Mouse (Mus musculus): Measurements from ENCODE around the gene Macrod1. TPM values are rescaled to one million over a fixed set of nuclear protein-coding genes. Genes with fewer than 3 reads are reported as not detected.

The Macrod1 gene
- polyA plus RNA-seq, 1 experiment from 2014 or later, result 12.2 TPM

GRCm38 (mm10) chr19:7058541-7058940 is 1.9 kb downstream of the Macrod1 start:
- Histone ChIP-seq H3K4me1 (peaks cover 23% of the 10 kb centered on the region), H3K27me3 (peaks cover 7% of the 10 kb centered on the region; the same call in 1 of the 2 replicates), H3K9me3 (no peaks in the 10 kb centered on the region), H3K4me3 (0 out of 2 replicates have a peak overlapping the region, but pooled peaks have one; percentile 67), H3K4me2 (replicated peaks) (peak overlapping the region; percentile 100), H3K36me3 (no peaks in the 10 kb centered on the region), H3K27ac (no peak overlapping the region), H3K9ac (no peak overlapping the region)
- WGBS, result 56% methylated on average over 6 of the region's 6 CpGs
- no peak for ATAC-seq (ENCODE audit: insufficient number of reproducible peaks, insufficient read depth, low FRiP score, low TSS enrichment)

DNA sequence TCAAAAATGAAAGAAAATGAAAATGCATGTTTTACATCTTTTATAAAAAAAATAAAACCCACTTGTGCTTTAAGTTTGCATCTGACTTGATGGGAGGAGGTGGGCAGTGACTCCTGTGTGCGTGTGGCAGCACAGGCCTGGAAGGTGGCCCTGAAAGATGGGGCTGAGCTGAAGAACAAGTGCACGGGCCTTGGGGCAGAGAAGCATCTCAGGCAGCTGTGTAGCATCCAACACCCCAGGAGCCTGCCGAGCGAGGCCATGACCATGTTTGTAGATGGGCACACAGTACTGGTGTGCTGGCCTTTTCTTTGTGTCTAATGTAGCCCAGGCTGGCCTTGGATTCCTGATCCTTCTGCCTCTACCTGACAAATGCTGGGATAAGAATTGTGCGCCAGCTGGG is 5.5 kb downstream of the Macrod1 start:
- 79% methylated on average over 5 of the region's 5 CpGs for WGBS
- ATAC-seq (ENCODE audit: insufficient number of reproducible peaks, insufficient read depth, low FRiP score, low TSS enrichment), result no peak
- no peaks in the 10 kb centered on the region for H3K36me3 ChIP-seq

GRCm38 (mm10) chr19:7062916-7063315 is 6.3 kb downstream of the Macrod1 start:
- ATAC-seq (ENCODE audit: insufficient number of reproducible peaks, insufficient read depth, low FRiP score, low TSS enrichment), result no peak
- 87% methylated on average over 8 of the region's 8 CpGs for WGBS
- 0 out of 2 replicates have a peak, but pooled peaks cover 10% of the 10 kb centered on the region for H3K27me3 ChIP-seq

More for the DNA sequence above, 5.5 kb downstream of the Macrod1 start:
- no peaks in the 10 kb centered on the region for H3K9me3 ChIP-seq
- no peak overlapping the region for H3K27ac ChIP-seq
- peaks cover 25% of the 10 kb centered on the region for H3K4me1 ChIP-seq
- peaks cover 6% of the 10 kb centered on the region; the same call in 1 of the 2 replicates for H3K27me3 ChIP-seq
- no peak overlapping the region for H3K4me2 ChIP-seq (replicated peaks)
- H3K9ac ChIP-seq, result no peak overlapping the region
- no peak overlapping the region for H3K4me3 ChIP-seq

DNA sequence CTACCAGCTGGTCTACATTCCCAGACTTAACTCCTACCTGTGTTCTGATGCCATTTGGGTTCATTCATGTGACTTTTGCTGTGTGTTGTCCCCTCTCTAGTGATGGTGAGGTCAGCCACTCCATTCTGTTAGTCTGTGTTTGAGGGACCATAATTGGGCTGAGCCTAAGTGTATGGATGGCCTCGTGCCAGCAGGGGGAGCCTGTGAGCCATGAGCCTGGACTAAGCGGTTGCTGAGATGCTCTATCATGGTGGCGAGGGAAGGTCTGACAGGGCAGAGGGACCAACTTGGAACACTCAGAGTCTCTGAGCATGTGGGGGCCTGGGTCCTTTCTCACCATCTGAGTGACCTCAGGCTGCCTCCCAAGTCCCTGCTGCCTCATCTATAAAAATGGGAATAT is 8.0 kb downstream of the Macrod1 start:
- 5% methylated on average over 3 of the region's 3 CpGs for WGBS

More at GRCm38 (mm10) chr19:7062916-7063315, 6.3 kb downstream of the Macrod1 start:
- Histone ChIP-seq H3K4me2 (replicated peaks) (no peak overlapping the region), H3K36me3 (no peaks in the 10 kb centered on the region), H3K4me3 (no peak overlapping the region), H3K4me1 (peaks cover 24% of the 10 kb centered on the region), H3K9ac (no peak overlapping the region), H3K27ac (no peak overlapping the region), H3K9me3 (no peaks in the 10 kb centered on the region)

DNA sequence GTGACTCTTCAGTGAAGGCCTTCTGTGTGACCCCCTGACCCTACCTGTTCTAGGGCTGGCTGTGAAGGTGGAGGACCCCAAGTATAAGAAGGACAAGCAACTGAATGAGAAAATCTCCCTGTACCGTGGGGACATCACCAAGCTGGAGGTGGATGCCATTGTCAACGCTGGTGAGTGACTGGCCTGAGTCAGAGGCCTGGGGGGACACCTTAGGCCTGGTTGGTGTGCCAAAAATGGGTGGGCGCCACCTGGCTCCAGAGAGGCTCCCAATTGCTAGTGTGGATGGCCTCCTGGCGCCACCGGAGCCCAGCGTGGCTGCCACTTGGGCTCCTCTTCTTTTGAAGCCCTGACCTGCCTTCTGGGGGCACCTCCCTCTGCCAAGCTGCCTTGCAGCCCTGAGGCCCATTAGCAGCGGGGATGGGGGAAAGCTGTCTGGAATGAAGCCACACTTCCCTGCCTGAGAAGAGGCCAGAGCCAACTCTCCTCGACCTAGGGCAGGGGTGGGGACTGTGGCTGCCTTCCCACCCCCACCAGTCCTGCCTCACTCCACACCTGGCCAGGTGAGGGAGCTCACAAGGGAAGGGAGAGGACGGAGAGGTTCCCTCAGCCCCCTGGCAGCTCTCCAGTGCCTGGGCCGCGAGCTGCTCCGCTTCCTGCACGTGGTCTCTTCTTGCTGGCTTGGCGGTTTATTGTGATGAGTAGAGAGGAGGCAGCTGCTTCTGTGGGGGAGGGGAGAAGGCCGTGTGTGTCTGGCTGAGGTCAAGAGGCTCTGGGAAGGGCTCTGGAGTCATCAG is 9.6 kb downstream of the Macrod1 start:
- WGBS, result 36% methylated on average over 15 of the region's 15 CpGs
- peak overlapping the region; percentile 37; the same call in 1 of the 2 replicates for H3K27ac ChIP-seq
- 0 out of 2 replicates have a peak overlapping the region, but pooled peaks have one; percentile 5 for H3K4me2 ChIP-seq (replicated peaks)
- H3K9me3 ChIP-seq, result no peaks in the 10 kb centered on the region
- H3K4me1 ChIP-seq, result peaks cover 45% of the 10 kb centered on the region
- H3K4me3 ChIP-seq, result no peak overlapping the region
- no peak for ATAC-seq (ENCODE audit: insufficient number of reproducible peaks, insufficient read depth, low FRiP score, low TSS enrichment)
- 0 out of 2 replicates have a peak, but pooled peaks cover 10% of the 10 kb centered on the region for H3K27me3 ChIP-seq
- no peaks in the 10 kb centered on the region for H3K36me3 ChIP-seq
- peak overlapping the region; percentile 36; the same call in 1 of the 2 replicates for H3K9ac ChIP-seq

More for the DNA sequence above, 8.0 kb downstream of the Macrod1 start:
- H3K27me3 ChIP-seq, result 0 out of 2 replicates have a peak, but pooled peaks cover 10% of the 10 kb centered on the region
- no peak overlapping the region for H3K27ac ChIP-seq
- no peak overlapping the region for H3K4me3 ChIP-seq
- no peaks in the 10 kb centered on the region for H3K9me3 ChIP-seq
- H3K9ac ChIP-seq, result no peak overlapping the region
- H3K4me1 ChIP-seq, result peaks cover 31% of the 10 kb centered on the region
- ATAC-seq (ENCODE audit: insufficient number of reproducible peaks, insufficient read depth, low FRiP score, low TSS enrichment), result no peak
- no peaks in the 10 kb centered on the region for H3K36me3 ChIP-seq
- H3K4me2 ChIP-seq (replicated peaks), result no peak overlapping the region

DNA sequence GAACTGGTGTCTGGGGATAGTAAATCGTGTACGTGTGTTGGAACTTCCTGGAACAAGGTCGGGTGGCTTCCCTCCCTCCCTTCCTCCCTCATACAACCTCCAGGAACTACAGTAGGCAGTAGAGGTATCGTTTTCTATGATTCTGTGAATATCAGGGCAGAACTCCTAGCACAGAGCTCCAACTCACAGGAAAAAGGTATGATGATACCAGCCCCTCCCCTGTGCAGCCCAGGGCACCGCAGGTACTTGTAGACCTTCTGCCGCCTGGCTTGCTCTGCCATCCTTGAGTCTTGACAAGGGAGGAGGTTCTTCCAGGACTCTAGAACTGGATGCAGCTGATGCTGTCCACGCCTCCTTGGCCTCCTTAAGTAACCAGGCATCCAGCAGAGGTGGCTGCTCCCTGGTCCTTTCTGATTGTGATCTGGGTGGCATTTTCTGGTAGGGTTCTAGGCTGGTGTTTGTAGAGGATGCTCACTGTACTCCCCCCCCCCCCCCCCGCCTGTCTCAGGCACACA is 10.3 kb downstream of the Macrod1 start:
- 0 out of 2 replicates have a peak, but pooled peaks cover 10% of the 10 kb centered on the region for H3K27me3 ChIP-seq
- H3K27ac ChIP-seq, result peak overlapping the region; percentile 37; the same call in 1 of the 2 replicates
- H3K4me2 ChIP-seq (replicated peaks), result 0 out of 2 replicates have a peak overlapping the region, but pooled peaks have one; percentile 5
- 0 out of 2 replicates have a peak overlapping the region, but pooled peaks have one; percentile 36 for H3K9ac ChIP-seq
- H3K4me1 ChIP-seq, result peaks cover 45% of the 10 kb centered on the region
- WGBS, result 33% methylated on average over 8 of the region's 8 CpGs
- H3K4me3 ChIP-seq, result no peak overlapping the region
- H3K9me3 ChIP-seq, result no peaks in the 10 kb centered on the region
- ATAC-seq (ENCODE audit: insufficient number of reproducible peaks, insufficient read depth, low FRiP score, low TSS enrichment), result no peak
- H3K36me3 ChIP-seq, result no peaks in the 10 kb centered on the region

DNA sequence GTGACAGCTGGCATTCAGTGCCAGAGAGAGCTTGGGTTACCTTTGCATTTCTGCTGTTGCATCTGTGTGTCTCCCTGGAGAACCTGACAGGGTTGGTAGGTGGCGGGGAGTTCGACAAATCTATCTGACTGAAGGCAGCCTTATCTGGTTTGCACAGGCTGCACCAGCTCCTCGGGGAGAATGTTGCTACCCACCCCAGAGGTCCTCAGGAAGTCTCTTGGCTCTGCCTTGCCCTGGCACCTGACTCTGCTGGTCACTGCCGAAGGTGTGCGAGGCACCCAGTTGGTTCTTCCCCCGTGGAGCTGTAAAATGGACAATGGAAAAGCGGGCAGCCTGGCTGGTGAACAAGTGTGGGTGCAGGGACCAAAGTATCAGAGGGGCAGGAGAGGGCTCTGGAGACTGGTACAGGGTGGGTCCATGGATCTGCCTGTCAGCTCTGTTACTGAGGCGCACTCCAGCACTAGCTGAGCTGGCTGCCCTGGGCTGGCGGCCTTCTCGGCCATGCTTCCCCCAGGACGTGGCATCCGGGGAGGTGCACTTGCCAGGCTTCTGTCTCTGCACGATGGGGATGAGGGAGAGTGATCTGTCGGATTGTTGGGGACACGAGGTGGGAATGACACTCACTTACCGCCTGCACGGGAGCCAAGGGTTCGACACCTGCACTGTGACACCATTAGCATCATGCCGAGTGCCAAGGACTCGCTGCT is 10.9 kb downstream of the Macrod1 start:
- Histone ChIP-seq H3K4me3 (no peak overlapping the region), H3K9ac (0 out of 2 replicates have a peak overlapping the region, but pooled peaks have one; percentile 15)

DNA sequence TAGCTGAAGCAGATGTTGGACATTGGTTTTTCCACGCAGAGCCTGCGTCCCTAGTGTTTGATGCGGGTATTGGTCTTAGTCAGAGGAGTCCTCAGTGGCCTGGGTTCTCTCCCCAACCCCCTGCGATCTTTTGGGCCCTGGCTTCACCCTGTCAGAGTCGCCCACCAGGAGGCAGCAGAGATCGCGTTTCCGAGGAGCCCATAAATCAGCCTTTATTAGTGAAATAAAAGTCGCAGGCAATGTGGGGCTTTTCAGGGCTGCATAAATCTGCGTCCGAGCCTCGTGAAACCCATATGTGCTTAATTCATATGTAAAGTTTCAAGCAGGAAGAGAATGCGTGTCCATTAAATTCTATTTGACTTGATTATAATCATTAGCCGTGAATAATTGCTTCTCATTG is 11.5 kb downstream of the Macrod1 start:
- Histone ChIP-seq H3K27me3 (0 out of 2 replicates have a peak, but pooled peaks cover 13% of the 10 kb centered on the region), H3K9me3 (no peaks in the 10 kb centered on the region), H3K9ac (no peak overlapping the region), H3K36me3 (no peaks in the 10 kb centered on the region), H3K4me2 (replicated peaks) (peak overlapping the region; percentile 3; the same call in 1 of the 2 replicates), H3K27ac (peak overlapping the region; percentile 19; the same call in 1 of the 2 replicates), H3K4me1 (peaks cover 45% of the 10 kb centered on the region), H3K4me3 (no peak overlapping the region)
- no peak for ATAC-seq (ENCODE audit: insufficient number of reproducible peaks, insufficient read depth, low FRiP score, low TSS enrichment)
- WGBS, result 5% methylated on average over 14 of the region's 14 CpGs

More for the DNA sequence above, 10.9 kb downstream of the Macrod1 start:
- H3K4me2 ChIP-seq (replicated peaks), result no peak overlapping the region
- no peak overlapping the region for H3K27ac ChIP-seq
- ATAC-seq (ENCODE audit: insufficient number of reproducible peaks, insufficient read depth, low FRiP score, low TSS enrichment), result no peak
- H3K4me1 ChIP-seq, result peaks cover 45% of the 10 kb centered on the region
- WGBS, result 52% methylated on average over 20 of the region's 20 CpGs
- no peaks in the 10 kb centered on the region for H3K9me3 ChIP-seq
- no peaks in the 10 kb centered on the region for H3K36me3 ChIP-seq
- 0 out of 2 replicates have a peak, but pooled peaks cover 13% of the 10 kb centered on the region for H3K27me3 ChIP-seq

- Histone ChIP-seq H3K4me1 (peaks cover 45% of the 10 kb centered on the region), H3K27ac (peak overlapping the region; percentile 47; the same call in 1 of the 2 replicates), H3K4me3 (no peak overlapping the region), H3K9me3 (no peaks in the 10 kb centered on the region), H3K9ac (peak overlapping the region; percentile 31; the same call in 1 of the 2 replicates), H3K36me3 (no peaks in the 10 kb centered on the region), H3K27me3 (0 out of 2 replicates have a peak, but pooled peaks cover 13% of the 10 kb centered on the region), H3K4me2 (replicated peaks) (peak overlapping the region; percentile 3; the same call in 1 of the 2 replicates)
- 49% methylated on average over 11 of the region's 11 CpGs for WGBS
- no peak for ATAC-seq (ENCODE audit: insufficient number of reproducible peaks, insufficient read depth, low FRiP score, low TSS enrichment)
Observed at GRCm38 (mm10) chr19:7068661-7069531, 12.3 kb downstream of the Macrod1 start.

Measured in embryonic facial prominence, embryonic 12.5 days (tissue).